Mouse (Mus musculus) adrenal gland, postnatal 14 days (tissue): Measurements from ENCODE around the gene Tagap. TPM values are rescaled to one million over a fixed set of nuclear protein-coding genes. Genes with fewer than 3 reads are reported as not detected.
"Not testable (repeated sequence)": the region's sequence is repeated elsewhere in the genome, so short reads cannot be mapped to it uniquely, and the experiment has no call there.

Experiments used
- DNase-seq: peaks from one replicate; pipeline ENCODE4 v3.0.0; 2021; ENCODE audit warnings: mixed read lengths
- total RNA-seq: library from RNA; stranded (reverse); gene quantifications from 2 replicates; pipeline ENCODE4 v1.2.3, GENCODE M21; 2021

The Tagap gene
- total RNA-seq, 1 experiment from 2014 or later = 3.9 TPM

GRCm38 (mm10) chr17:7915791-7916190 lies 10.0 kb upstream of the Tagap start:
- DNase-seq = no peak

GRCm38 (mm10) chr17:7916782-7917574 lies 8.8 kb upstream of the Tagap start:
- no peak for DNase-seq

GRCm38 (mm10) chr17:7918355-7918754 lies 7.4 kb upstream of the Tagap start:
- no peak for DNase-seq

- no peak for DNase-seq
Observed at GRCm38 (mm10) chr17:7919209-7919608, 6.6 kb upstream of the Tagap start.

- DNase-seq = no peak
Observed at GRCm38 (mm10) chr17:7922564-7922963, 3.2 kb upstream of the Tagap start.

- no peak for DNase-seq
Observed at GRCm38 (mm10) chr17:7924185-7924725, 1.5 kb upstream of the Tagap start.

- peak; percentile 92 for DNase-seq
Observed at GRCm38 (mm10) chr17:7927582-7928535, 2.1 kb downstream of the Tagap start.

GRCm38 (mm10) chr17:7928662-7929061 lies 2.9 kb downstream of the Tagap start:
- no peak for DNase-seq

- DNase-seq = peak; percentile 23
Observed at GRCm38 (mm10) chr17:7929279-7929678, 3.5 kb downstream of the Tagap start.

GRCm38 (mm10) chr17:7931096-7931990 lies 5.5 kb downstream of the Tagap start:
- no peak for DNase-seq

GRCm38 (mm10) chr17:7932121-7932520 lies 6.3 kb downstream of the Tagap start:
- DNase-seq = not testable (repeated sequence)

GRCm38 (mm10) chr17:7939640-7940039 lies 13.8 kb downstream of the Tagap start:
- peak; percentile 72 for DNase-seq

- peak; percentile 93 for DNase-seq
Observed at GRCm38 (mm10) chr17:7945117-7946052, 19.6 kb downstream of the Tagap start, which contains the start of gene Rsph3a. Gene Rsph3a, plus strand, starts transcription at chr17:7945614.

- not testable (repeated sequence) for DNase-seq
Observed at GRCm38 (mm10) chr17:7946053-7946627, 20.3 kb downstream of the Tagap start.

- not testable (repeated sequence) for DNase-seq
Observed at GRCm38 (mm10) chr17:7951333-7951732, 25.5 kb downstream of the Tagap start.

- DNase-seq = not testable (repeated sequence)
Observed at GRCm38 (mm10) chr17:7957242-7957641, 31.4 kb downstream of the Tagap start.

GRCm38 (mm10) chr17:7963333-7963732 lies 37.5 kb downstream of the Tagap start:
- DNase-seq = not testable (repeated sequence)

- not testable (repeated sequence) for DNase-seq
Observed at GRCm38 (mm10) chr17:7964398-7964797, 38.6 kb downstream of the Tagap start.

- not testable (repeated sequence) for DNase-seq
Observed at GRCm38 (mm10) chr17:7968490-7968889, 42.7 kb downstream of the Tagap start.

GRCm38 (mm10) chr17:7969782-7970181 lies 44.0 kb downstream of the Tagap start:
- not testable (repeated sequence) for DNase-seq
